Mouse (Mus musculus) layer of hippocampus, adult 11-12 months (tissue): ENCODE measurements around the gene Olfr1330.
"Not testable (repeated sequence)": the region's sequence is repeated elsewhere in the genome, so short reads cannot be mapped to it uniquely, and the experiment has no call there.

Source experiments
- DNase-seq: peaks from one replicate; pipeline ENCODE4 v3.0.0; 2022; ENCODE audit warnings: low spot score

Olfr1330 gene

DNA sequence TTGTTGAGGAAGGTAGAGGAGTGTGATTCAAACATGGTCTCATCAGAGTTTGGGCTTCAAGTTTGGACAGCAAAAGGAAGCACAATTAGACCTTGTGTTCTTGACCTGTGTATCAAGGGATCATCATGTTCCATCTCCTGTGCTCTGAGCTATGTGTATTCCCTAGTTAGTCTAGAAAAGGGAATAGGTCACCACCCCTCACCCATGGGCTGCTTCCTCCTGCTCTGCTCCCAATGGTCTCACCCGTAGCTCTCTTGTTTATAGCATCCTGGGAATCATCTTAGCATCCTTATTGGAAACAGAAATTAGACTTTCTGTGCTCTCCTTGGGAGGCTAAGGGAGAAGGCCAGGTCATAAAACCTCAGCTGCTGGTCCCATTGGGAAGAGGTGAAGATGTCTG is at the start of gene Olfr1330:
Gene Olfr1330 (plus strand): TSS at position 301 of the 400 bp plus-strand sequence.
- no peak for DNase-seq

DNA sequence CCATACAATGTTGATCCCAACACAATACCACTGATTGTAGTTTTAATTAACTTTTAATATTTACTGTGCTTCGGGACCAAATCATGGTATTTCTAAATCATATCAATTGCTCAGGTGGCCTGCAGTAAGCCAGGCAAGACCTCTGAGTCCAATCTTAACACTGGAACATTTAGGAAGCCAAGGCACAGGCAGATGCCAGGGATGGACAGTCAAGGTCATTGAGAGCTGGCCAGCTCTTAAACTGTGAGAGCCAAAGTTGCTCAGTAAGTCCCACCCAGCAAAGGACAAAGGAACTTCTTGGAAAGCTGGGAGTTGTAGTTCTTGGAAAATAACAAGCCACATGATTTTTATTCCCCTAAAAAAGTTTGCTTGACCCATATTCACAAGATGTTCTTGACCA is 26.6 kb upstream of the Olfr1330 start:
- DNase-seq: no peak

DNA sequence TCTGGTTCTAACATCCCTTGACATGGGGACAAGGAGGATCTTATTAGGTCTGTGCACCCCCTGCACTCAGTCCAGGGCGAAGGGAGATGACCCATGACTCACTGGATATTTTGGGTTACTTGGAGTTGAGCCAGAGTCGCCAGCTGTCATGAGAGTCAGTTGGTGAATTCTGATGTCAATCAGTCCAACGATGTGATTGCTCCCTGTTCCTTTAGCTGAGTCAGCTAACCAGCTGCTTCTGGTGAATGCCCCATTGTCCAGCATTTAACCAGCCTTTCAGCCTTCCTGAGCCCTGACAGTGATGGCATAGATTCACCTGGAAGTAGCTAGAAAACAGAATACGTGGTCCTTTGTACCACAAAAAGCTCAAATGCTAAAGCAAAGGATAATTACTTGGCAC is 25.7 kb upstream of the Olfr1330 start:
- DNase-seq: peak; percentile 46

DNA sequence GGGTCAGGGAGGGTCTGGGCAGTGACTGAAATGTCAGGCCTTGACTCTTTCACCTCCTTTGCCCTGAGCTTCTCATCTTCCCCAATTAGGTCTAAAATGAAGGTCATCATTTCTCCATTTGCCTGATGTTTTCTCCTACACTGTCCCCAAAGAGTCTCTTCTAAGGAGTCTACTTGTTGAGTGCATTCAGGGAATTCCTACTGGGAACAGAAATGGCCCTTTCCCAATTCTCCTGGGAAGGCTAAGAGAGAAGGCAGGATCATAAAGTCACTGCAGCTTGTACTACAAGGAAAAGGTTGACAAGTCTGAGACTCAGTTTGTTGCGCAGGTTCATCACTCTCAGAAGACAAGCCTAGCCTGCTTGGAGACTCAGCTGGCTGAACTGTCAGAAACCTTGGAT is 24.0 kb upstream of the Olfr1330 start, which contains the start of gene Olfr1331:
Gene Olfr1331 (plus strand): TSS at position 301 of the 400 bp plus-strand sequence.
- no peak for DNase-seq

DNA sequence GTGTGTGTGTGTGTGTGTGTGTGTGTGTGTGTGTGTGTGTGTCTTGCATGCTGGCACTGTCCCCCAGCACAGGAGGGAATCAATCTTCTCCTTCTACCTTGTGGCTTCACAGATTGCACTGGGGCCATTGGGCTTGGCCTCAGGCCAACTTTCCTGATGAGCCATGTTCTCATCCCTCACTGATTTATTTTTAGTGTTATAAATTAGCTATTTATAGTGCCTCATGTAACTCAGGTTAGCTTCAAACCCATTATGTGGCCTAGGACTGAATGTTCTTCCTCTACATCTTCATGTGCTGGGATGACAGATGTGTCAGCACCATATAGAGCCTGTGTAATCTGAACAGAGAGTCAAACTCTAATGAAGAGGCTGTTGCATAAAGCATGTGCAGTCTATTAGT is 20.8 kb upstream of the Olfr1330 start:
- DNase-seq: no peak

DNA sequence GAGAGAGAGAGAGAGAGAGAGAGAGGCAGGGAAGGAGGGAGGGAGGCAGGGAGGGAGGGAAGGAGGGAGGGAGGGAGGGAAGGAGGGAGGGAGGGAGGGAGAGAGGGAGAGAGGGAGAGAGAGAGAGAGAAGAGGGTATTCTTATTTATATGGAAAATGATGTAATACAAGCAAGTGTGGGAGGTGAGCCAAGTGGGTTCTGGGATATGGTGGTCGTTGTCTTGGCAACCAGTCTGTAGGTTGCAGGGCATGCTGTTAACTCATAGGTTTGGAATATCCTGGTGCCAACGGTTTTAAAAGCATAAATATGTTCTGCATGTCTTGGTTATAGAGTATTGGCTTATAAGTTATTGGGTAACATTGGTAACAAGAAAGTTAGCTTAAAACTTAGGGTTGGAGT is 13.6 kb downstream of the Olfr1330 start:
- no peak for DNase-seq

DNA sequence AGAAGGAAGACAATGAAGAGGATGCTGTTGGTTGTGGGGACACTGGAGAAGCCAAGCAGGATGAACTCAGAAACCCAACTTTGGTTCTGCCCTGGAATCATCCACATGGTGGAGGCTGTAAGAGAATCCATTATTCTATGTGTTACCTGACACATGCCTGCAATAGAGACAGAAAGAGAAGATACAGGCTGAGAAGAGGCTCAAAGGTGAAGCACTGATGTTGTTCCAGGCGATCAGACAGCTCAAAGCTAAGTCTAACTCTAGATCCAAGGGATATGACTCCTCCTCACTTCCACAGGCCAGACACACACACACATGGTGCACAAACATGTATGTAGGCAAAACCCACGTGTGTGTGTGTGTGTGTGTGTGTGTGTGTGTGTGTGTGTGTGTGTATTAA is 29.0 kb downstream of the Olfr1330 start, which contains the start of gene Olfr1329:
Gene Olfr1329 (minus strand): TSS at position 101 of the 400 bp plus-strand sequence.
- not testable (repeated sequence) for DNase-seq

DNA sequence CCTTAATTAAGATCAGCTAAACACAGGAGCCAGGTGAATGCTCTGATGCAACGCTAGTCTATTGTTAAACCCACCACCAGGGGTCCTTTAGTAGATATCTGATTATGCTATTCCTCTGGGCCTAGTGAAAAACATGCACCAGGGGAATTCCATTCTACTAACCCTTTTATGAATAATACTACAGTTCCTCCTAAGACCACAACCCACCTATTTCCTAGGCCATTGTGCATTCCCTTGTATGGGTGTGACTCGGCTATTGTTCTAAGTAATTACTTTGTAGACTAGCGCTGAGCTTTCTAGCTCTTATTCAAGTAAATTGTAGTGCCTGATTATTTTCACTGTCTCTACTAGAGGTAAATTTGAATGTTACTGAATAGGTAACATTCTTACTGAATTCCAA is 42.9 kb downstream of the Olfr1330 start:
- not testable (repeated sequence) for DNase-seq

DNA sequence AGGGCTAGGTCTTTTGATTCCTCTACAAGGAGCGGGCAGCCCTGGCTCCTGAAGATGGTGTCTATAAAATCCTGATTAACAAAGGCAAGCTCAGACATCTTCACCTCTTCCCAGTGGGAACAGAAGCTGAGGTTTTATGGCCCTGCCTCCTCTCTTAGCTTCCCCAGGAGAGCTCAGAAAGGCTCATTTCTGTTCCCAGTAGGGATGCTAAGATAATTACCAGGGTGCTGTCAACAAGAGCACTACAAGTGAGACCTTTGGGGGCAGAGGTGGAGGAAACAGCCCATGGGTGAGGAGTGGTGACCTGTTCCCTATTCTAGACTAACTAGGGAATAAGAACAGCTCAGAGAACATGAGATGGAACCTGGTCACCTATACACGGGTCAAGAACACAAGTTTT is 50.1 kb downstream of the Olfr1330 start, which contains the start of gene Olfr1328:
Gene Olfr1328 (minus strand): TSS at position 101 of the 400 bp plus-strand sequence.
- no peak for DNase-seq
